Mouse (Mus musculus) midbrain, postnatal 0 days (tissue): ENCODE measurements around the gene Fam180a. TPM values are rescaled to one million over a fixed set of nuclear protein-coding genes. Genes with fewer than 3 reads are reported as not detected.

Experiments used
- ATAC-seq: fragments of 200-750 bp; cut with Nextera tagmentation; 2 replicates; pipeline ENCODE4 v1.8.0; 2017; ENCODE audit warnings: moderate number of reproducible peaks, mild to moderate bottlenecking, moderate TSS enrichment, moderate library complexity; ENCODE audit not compliant: low FRiP score
- DNase-seq: peaks from one replicate; pipeline ENCODE4 v3.0.0-alpha.2; 2015; ENCODE audit warnings: low spot score
- H3K27ac ChIP-seq: fragments of 300-500 bp; sonication (generic); 2 replicates; pipeline ENCODE4 v1.5.1; 2014; ENCODE audit warnings: low read depth, mild to moderate bottlenecking, low read length, mixed read lengths
- H3K27me3 ChIP-seq: fragments of 300-500 bp; sonication (generic); 2 replicates; pipeline ENCODE4 v1.6.1; 2014; ENCODE audit warnings: low read length, control low read depth, mixed read lengths; ENCODE audit not compliant: insufficient read depth
- H3K36me3 ChIP-seq: fragments of 300-500 bp; sonication (generic); 2 replicates; pipeline ENCODE4 v1.6.1; 2014; ENCODE audit warnings: low read length, control low read depth, mixed read lengths; ENCODE audit not compliant: insufficient read depth
- H3K4me1 ChIP-seq: fragments of 300-500 bp; sonication (generic); 2 replicates; pipeline ENCODE4 v1.6.1; 2014; ENCODE audit warnings: mild to moderate bottlenecking, control low read depth, antibody characterized with exemption, low read length, mixed read lengths; ENCODE audit not compliant: insufficient read depth
- H3K4me2 ChIP-seq: fragments of 300-500 bp; sonication (generic); 2 replicates; pipeline ENCODE4 v1.6.1; 2014; ENCODE audit warnings: low read depth, mild to moderate bottlenecking, low read length, mixed read lengths; ENCODE audit not compliant: poor library complexity, severe bottlenecking
- H3K4me3 ChIP-seq: fragments of 300-500 bp; sonication (generic); 2 replicates; pipeline ENCODE4 v1.5.1; 2014; ENCODE audit warnings: low read depth, mild to moderate bottlenecking, low read length, moderate library complexity
- H3K9ac ChIP-seq: fragments of 300-500 bp; sonication (generic); replicated peaks from 2 replicates; pipeline ENCODE4 v1.6.1; 2014; ENCODE audit warnings: mild to moderate bottlenecking, low read length, moderate library complexity, mixed read lengths; ENCODE audit not compliant: poor library complexity, severe bottlenecking
- H3K9me3 ChIP-seq: fragments of 300-500 bp; sonication (generic); 2 replicates; pipeline ENCODE4 v1.6.1; 2016; ENCODE audit warnings: low read length, control low read depth
- CTCF ChIP-seq: IDR thresholded peaks from 2 replicates; pipeline ENCODE4 v1.5.1; 2016; ENCODE audit warnings: antibody characterized with exemption, mild to moderate bottlenecking
- WGBS: fragments of 180-500 bp; shearing (Covaris S2); extraction: QIAGEN DNeasy Blood & Tissue Kit; methylation state at CpG from one replicate; pipeline ENCODE4 v1.1.7; 2014; 5-methylcytosine and 5-hydroxymethylcytosine counted together
- polyA plus RNA-seq: library from polyadenylated mRNA; unstranded; fragments of >200 nt; fragmentation: Nextera tagmentation; extraction: Ambion mirVana; gene quantifications from 2 replicates; pipeline ENCODE4 v1.2.1, GENCODE M21; 2015
- total RNA-seq: library from RNA; depleted of rRNA; stranded (reverse); fragments of >200 nt; gene quantifications from 2 replicates; pipeline ENCODE4 v1.2.3, GENCODE M21; 2014

Gene Fam180a
- total and polyA plus RNA-seq, 2 experiments from 2014 or later = 4.6 to 7.3 TPM

GRCm38 (mm10) chr6:35329956-35330355 is 4.0 kb upstream of the Fam180a start:
- no peak overlapping the region for H3K4me3 ChIP-seq
- ATAC-seq = no peak
- TF ChIP-seq CTCF = no peak
- no peak overlapping the region for H3K9ac ChIP-seq
- no peak overlapping the region for H3K27ac ChIP-seq
- no peaks in the 10 kb centered on the region for H3K36me3 ChIP-seq
- 96% methylated on average over 12 of the region's 12 CpGs for WGBS
- H3K9me3 ChIP-seq = no peaks in the 10 kb centered on the region
- no peak for DNase-seq
- no peaks in the 10 kb centered on the region for H3K4me1 ChIP-seq
- no peaks in the 10 kb centered on the region for H3K27me3 ChIP-seq
- H3K4me2 ChIP-seq = no peak overlapping the region

- Histone ChIP-seq H3K4me2 (no peak overlapping the region), H3K36me3 (no peaks in the 10 kb centered on the region), H3K4me1 (no peaks in the 10 kb centered on the region), H3K9me3 (no peaks in the 10 kb centered on the region), H3K27ac (no peak overlapping the region), H3K9ac (no peak overlapping the region), H3K4me3 (no peak overlapping the region), H3K27me3 (no peaks in the 10 kb centered on the region)
- WGBS = 61% methylated on average over 9 of the region's 9 CpGs
- ATAC-seq (no peak), DNase-seq (no peak)
- TF ChIP-seq CTCF = no peak
Observed at GRCm38 (mm10) chr6:35324306-35324705, 1.6 kb downstream of the Fam180a start.

DNA sequence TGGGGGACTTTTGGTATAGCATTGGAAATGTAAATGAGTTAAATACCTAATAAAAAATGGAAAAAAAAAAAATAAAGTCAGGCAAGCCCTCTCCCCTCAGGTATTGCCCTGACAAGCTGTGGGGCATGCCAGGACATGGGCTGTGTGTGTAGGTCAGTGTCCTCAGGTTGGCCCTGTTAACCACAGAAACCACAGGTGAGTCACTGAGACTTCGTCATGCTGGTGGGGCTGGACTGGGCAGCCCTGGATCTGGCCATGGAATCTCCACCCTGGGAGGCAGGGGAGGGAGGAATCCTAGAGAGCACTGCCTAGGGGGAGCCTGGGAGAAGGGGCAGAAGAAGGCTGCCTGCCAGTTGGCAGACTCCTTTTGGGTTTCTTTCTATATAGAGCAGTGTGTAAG is 2.9 kb downstream of the Fam180a start:
- no peaks in the 10 kb centered on the region for H3K9me3 ChIP-seq
- no peak overlapping the region for H3K4me2 ChIP-seq
- H3K27me3 ChIP-seq = no peaks in the 10 kb centered on the region
- no peak for TF ChIP-seq CTCF
- 50% methylated on average over 1 of the region's 1 CpGs for WGBS
- ATAC-seq (no peak), DNase-seq (no peak)
- no peak overlapping the region for H3K4me3 ChIP-seq
- no peak overlapping the region for H3K27ac ChIP-seq
- H3K36me3 ChIP-seq = no peaks in the 10 kb centered on the region
- H3K9ac ChIP-seq = no peak overlapping the region
- no peaks in the 10 kb centered on the region for H3K4me1 ChIP-seq

- TF ChIP-seq CTCF = no peak
- Histone ChIP-seq H3K27ac (no peak overlapping the region), H3K4me2 (no peak overlapping the region), H3K4me1 (no peaks in the 10 kb centered on the region), H3K36me3 (no peaks in the 10 kb centered on the region), H3K9ac (no peak overlapping the region), H3K27me3 (no peaks in the 10 kb centered on the region), H3K9me3 (no peaks in the 10 kb centered on the region), H3K4me3 (no peak overlapping the region)
- ATAC-seq (no peak), DNase-seq (no peak)
- WGBS = 82% methylated on average over 4 of the region's 4 CpGs
Observed at GRCm38 (mm10) chr6:35321105-35321504, 4.8 kb downstream of the Fam180a start.

DNA sequence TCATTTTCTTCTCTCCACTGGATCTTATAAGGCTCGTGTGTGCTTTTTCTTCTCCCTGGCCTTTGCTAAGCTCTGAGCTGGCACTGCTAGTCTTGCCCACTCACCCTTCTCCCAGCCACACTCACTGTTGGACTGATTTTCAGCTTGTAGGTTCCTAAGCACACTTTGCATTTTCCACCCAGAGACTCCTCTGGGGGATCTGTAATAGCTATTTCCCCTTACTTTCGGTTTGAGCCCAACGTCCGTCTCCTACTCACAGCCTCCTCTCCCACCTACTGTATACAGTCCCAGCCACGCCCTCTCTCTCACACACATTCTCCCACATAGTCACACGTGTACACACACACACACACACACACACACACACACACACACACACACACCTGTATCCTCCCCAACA is 6.1 kb downstream of the Fam180a start:
- no peak for TF ChIP-seq CTCF

GRCm38 (mm10) chr6:35313520-35313919 is 12.4 kb downstream of the Fam180a start:
- H3K9ac ChIP-seq = no peak overlapping the region
- DNase-seq (no peak), ATAC-seq (no peak)
- H3K4me2 ChIP-seq = no peak overlapping the region
- no peaks in the 10 kb centered on the region for H3K36me3 ChIP-seq
- 93% methylated on average over 8 of the region's 8 CpGs for WGBS
- no peaks in the 10 kb centered on the region for H3K9me3 ChIP-seq
- no peak overlapping the region for H3K4me3 ChIP-seq
- no peak overlapping the region for H3K27ac ChIP-seq
- H3K4me1 ChIP-seq = no peaks in the 10 kb centered on the region
- no peaks in the 10 kb centered on the region for H3K27me3 ChIP-seq
- no peak for TF ChIP-seq CTCF

More for the DNA sequence above, 6.1 kb downstream of the Fam180a start:
- Histone ChIP-seq H3K4me1 (no peaks in the 10 kb centered on the region), H3K9ac (no peak overlapping the region), H3K4me2 (no peak overlapping the region), H3K36me3 (no peaks in the 10 kb centered on the region), H3K27ac (no peak overlapping the region), H3K9me3 (no peaks in the 10 kb centered on the region), H3K27me3 (no peaks in the 10 kb centered on the region), H3K4me3 (no peak overlapping the region)
- WGBS = 81% methylated on average over 6 of the region's 6 CpGs
- no peak for DNase-seq
- no peak for ATAC-seq
